Mouse (Mus musculus): ENCODE measurements around the gene Ranbp3. TPM values are rescaled to one million over a fixed set of nuclear protein-coding genes. Genes with fewer than 3 reads are reported as not detected.

The Ranbp3 gene
- polyA plus RNA-seq, 1 experiment = 70.0 TPM

- TF ChIP-seq CEBPB (IDR thresholded peaks at IDR 0.05; ENCODE audit: insufficient read depth, poor library complexity, severe bottlenecking) = no peak
- no peak for TF ChIP-seq MYOG (IDR thresholded peaks at IDR 0.05; ENCODE audit: control insufficient read depth in 1 of 3, insufficient read depth in 1 of 3, insufficient read length in 2 of 3, low read depth in 2 of 3)
- no peak for TF ChIP-seq TCF3 (IDR thresholded peaks at IDR 0.05; ENCODE audit: insufficient read length, low read depth)
- no peak for TF ChIP-seq SRF (IDR thresholded peaks at IDR 0.05; ENCODE audit: control insufficient read depth, insufficient read length, low read depth)
- TF ChIP-seq MYOD1 (IDR thresholded peaks at IDR 0.05; ENCODE audit: control insufficient read depth in 1 of 3, insufficient read length in 2 of 3, low read depth in 2 of 3) = no peak
- TF ChIP-seq REST (IDR thresholded peaks at IDR 0.05; ENCODE audit: insufficient read depth, insufficient read length) = no peak
- TF ChIP-seq MAX (IDR thresholded peaks at IDR 0.05; ENCODE audit: low read depth) = no peak
- TF ChIP-seq TCF12 (IDR thresholded peaks at IDR 0.05; ENCODE audit: insufficient read depth, poor library complexity, severe bottlenecking) = no peak
- Histone ChIP-seq H3K4me3 (no peak overlapping the region), H3K79me2 (ENCODE audit: control insufficient read depth, insufficient read depth) (peaks cover 22% of the 10 kb centered on the region), H3K4me2 (ENCODE audit: low read depth) (no peak overlapping the region), H3ac (ENCODE audit: control insufficient read depth, insufficient read length) (no peak overlapping the region), H3K27me3 (ENCODE audit: control insufficient read depth, insufficient read depth, insufficient read length) (no peaks in the 10 kb centered on the region), H3K36me3 (ENCODE audit: control insufficient read depth, insufficient read depth) (no peaks in the 10 kb centered on the region)
Measured at GRCm38 (mm10) chr17:56722441-56722840, 49.3 kb downstream of the Ranbp3 start.

- no peak overlapping the region for H3ac ChIP-seq (ENCODE audit: control insufficient read depth, insufficient read length)
- TF ChIP-seq CEBPB (IDR thresholded peaks at IDR 0.05; ENCODE audit: insufficient read depth, poor library complexity, severe bottlenecking) = no peak
- no peak for TF ChIP-seq REST (IDR thresholded peaks at IDR 0.05; ENCODE audit: insufficient read depth, insufficient read length)
- TF ChIP-seq USF1 (IDR thresholded peaks at IDR 0.05; ENCODE audit: low read depth) = no peak
- TF ChIP-seq POLR2AphosphoS2 (IDR thresholded peaks at IDR 0.05; ENCODE audit: insufficient read length, low read depth) = no peak
- TF ChIP-seq MYOD1 (IDR thresholded peaks at IDR 0.05; ENCODE audit: control insufficient read depth in 1 of 3, insufficient read length in 2 of 3, low read depth in 2 of 3) = no peak
- TF ChIP-seq TCF3 (IDR thresholded peaks at IDR 0.05; ENCODE audit: insufficient read length, low read depth) = no peak
- TF ChIP-seq POLR2A (IDR thresholded peaks at IDR 0.05; ENCODE audit: insufficient read length, low read depth) = no peak
- TF ChIP-seq TCF12 (IDR thresholded peaks at IDR 0.05; ENCODE audit: insufficient read depth, poor library complexity, severe bottlenecking) = no peak
- no peak for TF ChIP-seq SRF (IDR thresholded peaks at IDR 0.05; ENCODE audit: control insufficient read depth, insufficient read length, low read depth)
- no peak overlapping the region for H3K4me2 ChIP-seq (ENCODE audit: low read depth)
- H3K79me2 ChIP-seq (ENCODE audit: control insufficient read depth, insufficient read depth) = peaks cover 13% of the 10 kb centered on the region
- no peak overlapping the region for H3K4me3 ChIP-seq
- H3K36me3 ChIP-seq (ENCODE audit: control insufficient read depth, insufficient read depth) = no peaks in the 10 kb centered on the region
- H3K27me3 ChIP-seq (ENCODE audit: control insufficient read depth, insufficient read depth, insufficient read length) = peaks cover under 1% of the 10 kb centered on the region
Measured at GRCm38 (mm10) chr17:56723419-56724161, 50.5 kb downstream of the Ranbp3 start.

- Histone ChIP-seq H3ac (ENCODE audit: control insufficient read depth, insufficient read length) (no peak overlapping the region), H3K27me3 (ENCODE audit: control insufficient read depth, insufficient read depth, insufficient read length) (peaks cover 28% of the 10 kb centered on the region), H3K36me3 (ENCODE audit: control insufficient read depth, insufficient read depth) (no peaks in the 10 kb centered on the region), H3K4me2 (ENCODE audit: low read depth) (no peak overlapping the region), H3K4me3 (no peak overlapping the region), H3K79me2 (ENCODE audit: control insufficient read depth, insufficient read depth) (no peaks in the 10 kb centered on the region)
- TF ChIP-seq USF1 (IDR thresholded peaks at IDR 0.05; ENCODE audit: low read depth) (no peak), MYOD1 (IDR thresholded peaks at IDR 0.05; ENCODE audit: control insufficient read depth in 1 of 3, insufficient read length in 2 of 3, low read depth in 2 of 3) (no peak)
Measured at GRCm38 (mm10) chr17:56727029-56727649, 54.0 kb downstream of the Ranbp3 start.

GRCm38 (mm10) chr17:56727659-56728058 lies 54.6 kb downstream of the Ranbp3 start:
- H3ac ChIP-seq (ENCODE audit: control insufficient read depth, insufficient read length) = no peak overlapping the region
- H3K36me3 ChIP-seq (ENCODE audit: control insufficient read depth, insufficient read depth) = no peaks in the 10 kb centered on the region
- no peak overlapping the region for H3K4me3 ChIP-seq
- no peaks in the 10 kb centered on the region for H3K79me2 ChIP-seq (ENCODE audit: control insufficient read depth, insufficient read depth)
- H3K4me2 ChIP-seq (ENCODE audit: low read depth) = no peak overlapping the region
- TF ChIP-seq POLR2AphosphoS2 (IDR thresholded peaks at IDR 0.05; ENCODE audit: insufficient read length, low read depth) = no peak
- no peak for TF ChIP-seq POLR2A (IDR thresholded peaks at IDR 0.05; ENCODE audit: insufficient read length, low read depth)
- no peak for TF ChIP-seq E2F4 (IDR thresholded peaks at IDR 0.05; ENCODE audit: insufficient read depth)
- no peak for TF ChIP-seq CEBPB (IDR thresholded peaks at IDR 0.05; ENCODE audit: insufficient read depth, poor library complexity, severe bottlenecking)
- TF ChIP-seq USF1 (IDR thresholded peaks at IDR 0.05; ENCODE audit: low read depth) = no peak
- TF ChIP-seq MYOG (IDR thresholded peaks at IDR 0.05; ENCODE audit: control insufficient read depth in 1 of 3, insufficient read depth in 1 of 3, insufficient read length in 2 of 3, low read depth in 2 of 3) = no peak
- no peak for TF ChIP-seq REST (IDR thresholded peaks at IDR 0.05; ENCODE audit: insufficient read depth, insufficient read length)
- peaks cover 29% of the 10 kb centered on the region for H3K27me3 ChIP-seq (ENCODE audit: control insufficient read depth, insufficient read depth, insufficient read length)

GRCm38 (mm10) chr17:56728117-56728516 lies 55.0 kb downstream of the Ranbp3 start:
- no peaks in the 10 kb centered on the region for H3K36me3 ChIP-seq (ENCODE audit: control insufficient read depth, insufficient read depth)
- no peak overlapping the region for H3K4me3 ChIP-seq
- peaks cover 31% of the 10 kb centered on the region for H3K27me3 ChIP-seq (ENCODE audit: control insufficient read depth, insufficient read depth, insufficient read length)
- no peak overlapping the region for H3ac ChIP-seq (ENCODE audit: control insufficient read depth, insufficient read length)
- no peak overlapping the region for H3K4me2 ChIP-seq (ENCODE audit: low read depth)
- TF ChIP-seq USF1 (IDR thresholded peaks at IDR 0.05; ENCODE audit: low read depth) = no peak
- no peak for TF ChIP-seq TCF3 (IDR thresholded peaks at IDR 0.05; ENCODE audit: insufficient read length, low read depth)
- TF ChIP-seq POLR2AphosphoS2 (IDR thresholded peaks at IDR 0.05; ENCODE audit: insufficient read length, low read depth) = no peak
- TF ChIP-seq POLR2A (IDR thresholded peaks at IDR 0.05; ENCODE audit: insufficient read length, low read depth) = no peak
- TF ChIP-seq CEBPB (IDR thresholded peaks at IDR 0.05; ENCODE audit: insufficient read depth, poor library complexity, severe bottlenecking) = no peak
- TF ChIP-seq TCF12 (IDR thresholded peaks at IDR 0.05; ENCODE audit: insufficient read depth, poor library complexity, severe bottlenecking) = no peak
- TF ChIP-seq MAX (IDR thresholded peaks at IDR 0.05; ENCODE audit: low read depth) = no peak
- TF ChIP-seq MYOG (IDR thresholded peaks at IDR 0.05; ENCODE audit: control insufficient read depth in 1 of 3, insufficient read depth in 1 of 3, insufficient read length in 2 of 3, low read depth in 2 of 3) = no peak
- no peaks in the 10 kb centered on the region for H3K79me2 ChIP-seq (ENCODE audit: control insufficient read depth, insufficient read depth)
